Mouse (Mus musculus) forebrain, embryonic 14.5 days (tissue): ENCODE results near the gene Gpd1. TPM values are rescaled to one million over a fixed set of nuclear protein-coding genes. Genes with fewer than 3 reads are reported as not detected.

Experiments used
- ATAC-seq: fragments of 200-750 bp; cut with Nextera tagmentation; 2 replicates; pipeline ENCODE4 v1.8.0; 2017; ENCODE audit warnings: mild to moderate bottlenecking, moderate library complexity
- DNase-seq: peaks from one replicate; pipeline ENCODE4 v3.0.0-alpha.2; 2015; ENCODE audit warnings: low spot score
- H3K27ac ChIP-seq: fragments of 300-500 bp; sonication (generic); 2 replicates; pipeline ENCODE4 v1.5.1; 2014; ENCODE audit warnings: low read depth, mild to moderate bottlenecking, control low read depth, low read length, moderate library complexity
- H3K27me3 ChIP-seq: fragments of 300-500 bp; sonication (generic); replicated peaks from 2 replicates; pipeline ENCODE4 v1.6.1; 2014; ENCODE audit warnings: low read length, control low read depth, mixed read lengths; ENCODE audit not compliant: control insufficient read depth, insufficient read depth
- H3K36me3 ChIP-seq: fragments of 300-500 bp; sonication (generic); 2 replicates; pipeline ENCODE4 v1.6.1; 2014; ENCODE audit warnings: low read length, control low read depth; ENCODE audit not compliant: control insufficient read depth, insufficient read depth
- H3K4me1 ChIP-seq: fragments of 300-500 bp; sonication (generic); 2 replicates; pipeline ENCODE4 v1.6.1; 2014; ENCODE audit warnings: antibody characterized with exemption, low read length, control low read depth; ENCODE audit not compliant: control insufficient read depth, insufficient read depth
- H3K4me2 ChIP-seq: fragments of 300-500 bp; sonication (generic); 2 replicates; pipeline ENCODE4 v1.6.1; 2014; ENCODE audit warnings: mild to moderate bottlenecking, control low read depth, low read length
- H3K4me3 ChIP-seq: fragments of 300-500 bp; sonication (generic); 2 replicates; pipeline ENCODE4 v1.5.1; 2014; ENCODE audit warnings: low read depth, low read length, control low read depth
- H3K9ac ChIP-seq: fragments of 300-500 bp; sonication (generic); 2 replicates; pipeline ENCODE4 v1.6.1; 2014; ENCODE audit warnings: mild to moderate bottlenecking, low read length, control low read depth, moderate library complexity
- H3K9me3 ChIP-seq: fragments of 300-500 bp; sonication (generic); replicated peaks from 2 replicates; pipeline ENCODE4 v1.6.1; 2016; ENCODE audit warnings: low read length, control low read depth, mixed read lengths; ENCODE audit not compliant: control insufficient read depth
- WGBS: fragments of 180-500 bp; shearing (Covaris S2); extraction: QIAGEN DNeasy Blood & Tissue Kit; methylation state at CpG from one replicate; pipeline ENCODE4 v1.1.7; 2014; 5-methylcytosine and 5-hydroxymethylcytosine counted together
- polyA plus RNA-seq: library from polyadenylated mRNA; unstranded; fragments of >200 nt; fragmentation: Nextera tagmentation; extraction: Ambion mirVana; gene quantifications from 2 replicates; pipeline ENCODE4 v1.2.1, GENCODE M21; 2014

The Gpd1 gene
- polyA plus RNA-seq, 1 experiment from 2014 or later = 0.77 TPM

- H3K4me3 ChIP-seq = peak overlapping the region; percentile 47; the same call in 1 of the 2 replicates
- peaks cover 60% of the 10 kb centered on the region for H3K36me3 ChIP-seq
- H3K9ac ChIP-seq = peak overlapping the region; percentile 74
- 32% methylated on average over 7 of the region's 7 CpGs for WGBS
- H3K4me2 ChIP-seq = peak overlapping the region; percentile 92
- H3K27ac ChIP-seq = peak overlapping the region; percentile 89; the same call in 1 of the 2 replicates
- DNase-seq (no peak), ATAC-seq (no peak)
- H3K27me3 ChIP-seq = no peaks in the 10 kb centered on the region
- H3K9me3 ChIP-seq = no peaks in the 10 kb centered on the region
- peaks cover 19% of the 10 kb centered on the region for H3K4me1 ChIP-seq
Measured at GRCm38 (mm10) chr15:99704881-99705280, 12.4 kb upstream of the Gpd1 start.

GRCm38 (mm10) chr15:99705440-99706048 is 11.8 kb upstream of the Gpd1 start, which contains the start of gene Gm17349:
Gene Gm17349, minus strand, starts transcription at chr15:99705490.
- Histone ChIP-seq H3K4me3 (peak within 1 kb of the TSS; percentile 47), H3K27me3 (no peaks in the 10 kb centered on the region), H3K9ac (peak within 1 kb of the TSS; percentile 74), H3K27ac (peak within 1 kb of the TSS; percentile 89), H3K9me3 (no peaks in the 10 kb centered on the region), H3K4me2 (peak within 1 kb of the TSS; percentile 92), H3K36me3 (peaks cover 67% of the 10 kb centered on the region), H3K4me1 (peaks cover 19% of the 10 kb centered on the region)
- DNase-seq (peak; percentile 68), ATAC-seq (no peak)
- WGBS = 63% methylated on average over 11 of the region's 11 CpGs

GRCm38 (mm10) chr15:99708176-99708575 is 9.1 kb upstream of the Gpd1 start:
- Histone ChIP-seq H3K4me2 (no peak overlapping the region), H3K9me3 (no peaks in the 10 kb centered on the region), H3K27me3 (no peaks in the 10 kb centered on the region), H3K4me3 (no peak overlapping the region), H3K4me1 (peaks cover 12% of the 10 kb centered on the region), H3K9ac (no peak overlapping the region), H3K36me3 (peaks cover 93% of the 10 kb centered on the region), H3K27ac (no peak overlapping the region)
- WGBS = 94% methylated on average over 13 of the region's 13 CpGs
- no peak for ATAC-seq
- no peak for DNase-seq

- no peak overlapping the region for H3K9ac ChIP-seq
- no peaks in the 10 kb centered on the region for H3K9me3 ChIP-seq
- H3K4me3 ChIP-seq = no peak overlapping the region
- H3K4me1 ChIP-seq = peaks cover 3% of the 10 kb centered on the region; the same call in 1 of the 2 replicates
- no peak overlapping the region for H3K27ac ChIP-seq
- H3K27me3 ChIP-seq = no peaks in the 10 kb centered on the region
- no peak for DNase-seq
- H3K4me2 ChIP-seq = no peak overlapping the region
- WGBS = 93% methylated on average over 10 of the region's 10 CpGs
- ATAC-seq = no peak
- peaks cover 94% of the 10 kb centered on the region for H3K36me3 ChIP-seq
Measured at GRCm38 (mm10) chr15:99710221-99711190, 6.8 kb upstream of the Gpd1 start.

- H3K27ac ChIP-seq = no peak overlapping the region
- ATAC-seq (no peak), DNase-seq (no peak)
- H3K4me3 ChIP-seq = no peak overlapping the region
- H3K36me3 ChIP-seq = peaks cover 91% of the 10 kb centered on the region
- no peaks in the 10 kb centered on the region for H3K27me3 ChIP-seq
- no peak overlapping the region for H3K4me2 ChIP-seq
- WGBS = 81% methylated on average over 3 of the region's 3 CpGs
- H3K4me1 ChIP-seq = peaks cover 8% of the 10 kb centered on the region; the same call in 1 of the 2 replicates
- H3K9me3 ChIP-seq = no peaks in the 10 kb centered on the region
- H3K9ac ChIP-seq = no peak overlapping the region
Measured at GRCm38 (mm10) chr15:99711491-99711890, 5.8 kb upstream of the Gpd1 start.

- H3K27me3 ChIP-seq = no peaks in the 10 kb centered on the region
- H3K4me2 ChIP-seq = no peak overlapping the region
- peak overlapping the region; percentile 11; the same call in 1 of the 2 replicates for H3K27ac ChIP-seq
- H3K9me3 ChIP-seq = no peaks in the 10 kb centered on the region
- DNase-seq (no peak), ATAC-seq (no peak)
- WGBS = 80% methylated on average over 13 of the region's 13 CpGs
- H3K4me3 ChIP-seq = no peak overlapping the region
- H3K9ac ChIP-seq = no peak overlapping the region
- H3K4me1 ChIP-seq = peaks cover 10% of the 10 kb centered on the region; the same call in 1 of the 2 replicates
- peaks cover 78% of the 10 kb centered on the region for H3K36me3 ChIP-seq
Measured at GRCm38 (mm10) chr15:99712666-99713559, 4.4 kb upstream of the Gpd1 start.

GRCm38 (mm10) chr15:99713569-99713968 is 3.7 kb upstream of the Gpd1 start:
- no peak overlapping the region for H3K4me3 ChIP-seq
- 92% methylated on average over 3 of the region's 3 CpGs for WGBS
- no peak overlapping the region for H3K9ac ChIP-seq
- no peak for DNase-seq
- peaks cover 10% of the 10 kb centered on the region; the same call in 1 of the 2 replicates for H3K4me1 ChIP-seq
- H3K27ac ChIP-seq = no peak overlapping the region; the same call in 1 of the 2 replicates
- H3K9me3 ChIP-seq = no peaks in the 10 kb centered on the region
- no peak overlapping the region for H3K4me2 ChIP-seq
- no peak for ATAC-seq
- peaks cover 76% of the 10 kb centered on the region for H3K36me3 ChIP-seq
- H3K27me3 ChIP-seq = no peaks in the 10 kb centered on the region

- no peaks in the 10 kb centered on the region for H3K9me3 ChIP-seq
- H3K4me1 ChIP-seq = peaks cover 10% of the 10 kb centered on the region; the same call in 1 of the 2 replicates
- DNase-seq (no peak), ATAC-seq (no peak)
- H3K36me3 ChIP-seq = peaks cover 73% of the 10 kb centered on the region
- H3K4me2 ChIP-seq = no peak overlapping the region
- no peak overlapping the region for H3K4me3 ChIP-seq
- 75% methylated on average over 4 of the region's 4 CpGs for WGBS
- peak overlapping the region; percentile 87 for H3K27ac ChIP-seq
- no peaks in the 10 kb centered on the region for H3K27me3 ChIP-seq
- no peak overlapping the region for H3K9ac ChIP-seq
Measured at GRCm38 (mm10) chr15:99714206-99714605, 3.1 kb upstream of the Gpd1 start.
